Mouse (Mus musculus) liver, embryonic 11.5 days (tissue): ENCODE measurements around the gene Polh. TPM values are rescaled to one million over a fixed set of nuclear protein-coding genes. Genes with fewer than 3 reads are reported as not detected.
A peak's percentile ranks its signal among the peaks of the same experiment; 100 is the strongest.

Source experiments
- ATAC-seq: fragments of 200-750 bp; cut with Nextera tagmentation; replicated peaks from 2 replicates; pipeline ENCODE4 v1.8.0; 2017; ENCODE audit warnings: moderate number of reproducible peaks, mild to moderate bottlenecking, moderate TSS enrichment, moderate library complexity; ENCODE audit not compliant: low FRiP score
- DNase-seq: peaks from one replicate; pipeline ENCODE4 v3.0.0-alpha.2; 2017; ENCODE audit warnings: low spot score
- H3K27ac ChIP-seq: fragments of 300-500 bp; sonication (generic); 2 replicates; pipeline ENCODE4 v1.5.1; 2014; ENCODE audit warnings: mild to moderate bottlenecking, low read depth, low read length, control low read depth
- H3K27me3 ChIP-seq: fragments of 300-500 bp; sonication (generic); replicated peaks from 2 replicates; pipeline ENCODE4 v1.6.1; 2014; ENCODE audit warnings: low read length, mixed read lengths; ENCODE audit not compliant: control insufficient read depth, insufficient read depth
- H3K36me3 ChIP-seq: fragments of 300-500 bp; sonication (generic); 2 replicates; pipeline ENCODE4 v1.6.1; 2014; ENCODE audit warnings: mild to moderate bottlenecking, low read length, moderate library complexity, mixed read lengths; ENCODE audit not compliant: control insufficient read depth, insufficient read depth
- H3K4me1 ChIP-seq: fragments of 300-500 bp; sonication (generic); replicated peaks from 2 replicates; pipeline ENCODE4 v1.6.1; 2014; ENCODE audit warnings: low read length, mixed read lengths; ENCODE audit not compliant: control insufficient read depth, insufficient read depth
- H3K4me2 ChIP-seq: fragments of 300-500 bp; sonication (generic); 2 replicates; pipeline ENCODE4 v1.6.1; 2014; ENCODE audit warnings: mild to moderate bottlenecking, control low read depth, moderate library complexity
- H3K4me3 ChIP-seq: fragments of 300-500 bp; sonication (generic); 2 replicates; pipeline ENCODE4 v1.5.1; 2014; ENCODE audit warnings: low read depth, low read length, control low read depth
- H3K9ac ChIP-seq: fragments of 300-500 bp; sonication (generic); 2 replicates; pipeline ENCODE4 v1.6.1; 2014; ENCODE audit warnings: low read depth, low read length, control low read depth
- H3K9me3 ChIP-seq: fragments of 300-500 bp; sonication (generic); 2 replicates; pipeline ENCODE4 v1.6.1; 2016; ENCODE audit warnings: low read length, inconsistent platforms, mixed read lengths; ENCODE audit not compliant: control insufficient read depth
- WGBS: fragments of 180-500 bp; shearing (Covaris S2); extraction: QIAGEN DNeasy Blood & Tissue Kit; methylation state at CpG from one replicate; pipeline ENCODE4 v1.1.7; 2014; 5-methylcytosine and 5-hydroxymethylcytosine counted together
- polyA plus RNA-seq: library from polyadenylated mRNA; unstranded; fragments of >200 nt; fragmentation: Nextera tagmentation; extraction: Ambion mirVana; gene quantifications from 2 replicates; pipeline ENCODE4 v1.2.1, GENCODE M21; 2014

Gene Polh
- polyA plus RNA-seq, 1 experiment from 2014 or later: 20.9 TPM

DNA sequence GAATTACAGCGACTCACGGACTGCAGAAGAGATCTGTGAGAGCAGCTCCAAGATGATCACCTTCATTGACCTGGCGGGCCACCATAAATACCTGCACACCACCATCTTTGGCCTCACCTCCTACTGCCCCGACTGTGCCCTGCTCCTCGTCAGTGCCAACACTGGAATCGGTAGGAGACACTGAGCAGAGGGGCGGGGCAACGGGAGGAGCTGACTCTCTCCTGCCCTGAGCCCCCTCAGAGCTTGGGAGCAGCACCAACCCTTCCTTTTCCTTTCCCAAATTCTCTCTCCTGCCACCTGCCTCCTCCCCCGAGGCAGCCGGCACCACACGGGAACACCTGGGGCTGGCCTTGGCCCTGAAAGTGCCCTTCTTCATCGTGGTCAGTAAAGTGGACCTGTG, 37.0 kb downstream of the Polh start:
- H3K4me1 ChIP-seq: peaks cover 18% of the 10 kb centered on the region
- H3K27ac ChIP-seq: no peak overlapping the region
- H3K4me2 ChIP-seq: no peak overlapping the region
- 90% methylated on average over 12 of the region's 12 CpGs for WGBS
- peaks cover 46% of the 10 kb centered on the region for H3K36me3 ChIP-seq
- ATAC-seq: no peak
- no peaks in the 10 kb centered on the region for H3K27me3 ChIP-seq
- H3K9me3 ChIP-seq: no peaks in the 10 kb centered on the region
- H3K9ac ChIP-seq: no peak overlapping the region
- no peak overlapping the region for H3K4me3 ChIP-seq
- no peak for DNase-seq

DNA sequence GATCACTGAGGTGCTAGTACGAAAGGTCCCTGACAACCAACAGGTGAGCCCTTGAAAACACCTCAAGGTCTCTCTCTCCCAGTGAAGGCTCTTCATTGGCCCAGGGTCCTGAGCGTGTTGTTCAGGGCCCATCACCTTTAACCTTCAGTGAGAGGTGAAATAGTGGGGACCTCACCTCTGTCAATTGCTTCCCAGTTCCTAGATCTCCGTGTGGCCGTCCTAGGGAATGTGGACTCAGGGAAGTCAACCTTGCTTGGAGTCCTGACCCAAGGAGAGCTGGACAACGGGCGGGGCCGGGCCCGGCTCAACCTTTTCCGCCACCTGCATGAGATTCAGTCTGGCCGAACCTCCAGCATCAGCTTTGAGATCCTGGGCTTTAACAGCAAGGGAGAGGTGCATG, 37.7 kb downstream of the Polh start:
- Histone ChIP-seq H3K27me3 (no peaks in the 10 kb centered on the region), H3K4me3 (no peak overlapping the region), H3K9ac (no peak overlapping the region), H3K36me3 (peaks cover 46% of the 10 kb centered on the region), H3K4me2 (no peak overlapping the region), H3K27ac (no peak overlapping the region), H3K4me1 (peaks cover 18% of the 10 kb centered on the region), H3K9me3 (no peaks in the 10 kb centered on the region)
- DNase-seq (no peak), ATAC-seq (no peak)
- 92% methylated on average over 10 of the region's 10 CpGs for WGBS

DNA sequence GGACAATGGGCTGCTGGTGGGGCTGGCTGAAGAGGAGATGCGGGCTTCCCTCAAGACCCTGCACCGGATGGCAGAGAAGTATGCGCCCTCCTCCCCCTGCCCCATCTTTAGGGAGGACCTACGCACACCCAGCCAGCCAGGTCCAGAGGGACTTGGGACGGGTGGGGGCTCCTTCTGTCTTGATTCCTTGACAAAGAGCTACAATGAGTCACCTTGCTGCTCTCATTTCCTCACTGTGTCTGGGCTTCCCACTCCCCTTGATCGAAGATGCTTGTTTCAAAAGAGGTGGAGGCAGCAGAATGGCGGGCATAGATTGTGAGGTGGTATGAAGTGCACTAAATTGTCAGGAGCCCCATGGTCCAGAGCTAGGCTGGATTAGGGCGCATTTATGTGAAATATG, 38.1 kb downstream of the Polh start:
- ATAC-seq: no peak
- peaks cover 46% of the 10 kb centered on the region for H3K36me3 ChIP-seq
- peaks cover 18% of the 10 kb centered on the region for H3K4me1 ChIP-seq

DNA sequence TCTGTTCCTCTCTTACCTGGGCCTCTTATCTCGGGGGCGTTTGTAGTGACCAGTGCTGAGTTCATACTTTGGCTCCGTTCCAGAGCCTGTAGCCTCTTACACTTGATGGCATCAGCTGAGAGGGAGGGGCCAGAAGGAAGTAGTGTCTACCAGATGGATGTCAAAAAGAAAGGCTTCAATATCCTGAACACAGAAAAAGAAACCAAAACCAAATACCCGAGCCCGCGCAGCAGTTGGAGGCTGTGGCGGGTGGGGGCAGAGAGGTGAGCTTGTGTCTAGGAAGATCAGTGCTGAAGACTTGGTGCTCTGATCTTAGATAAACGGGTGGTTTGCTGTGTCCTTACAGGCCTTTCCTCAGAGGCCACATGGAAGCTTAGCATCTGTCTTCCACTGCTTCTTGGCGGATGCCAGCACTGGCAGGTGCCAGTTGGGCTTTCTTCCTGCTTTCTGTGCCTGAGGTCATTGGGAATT, 39.5 kb downstream of the Polh start:
- H3K9ac ChIP-seq: peak overlapping the region; percentile 13; the same call in 1 of the 2 replicates
- peaks cover 23% of the 10 kb centered on the region for H3K4me1 ChIP-seq
- peak overlapping the region; percentile 67 for H3K27ac ChIP-seq
- ATAC-seq (no peak), DNase-seq (peak; percentile 30)
- H3K27me3 ChIP-seq: no peaks in the 10 kb centered on the region
- H3K9me3 ChIP-seq: no peaks in the 10 kb centered on the region
- 58% methylated on average over 9 of the region's 9 CpGs for WGBS
- peak overlapping the region; percentile 88 for H3K4me2 ChIP-seq
- peaks cover 35% of the 10 kb centered on the region for H3K36me3 ChIP-seq
- H3K4me3 ChIP-seq: peak overlapping the region; percentile 26

More for the DNA sequence above, 38.1 kb downstream of the Polh start:
- no peak overlapping the region for H3K4me2 ChIP-seq
- no peak overlapping the region for H3K4me3 ChIP-seq
- no peaks in the 10 kb centered on the region for H3K9me3 ChIP-seq
- H3K9ac ChIP-seq: no peak overlapping the region
- H3K27ac ChIP-seq: no peak overlapping the region
- 91% methylated on average over 8 of the region's 8 CpGs for WGBS
- no peaks in the 10 kb centered on the region for H3K27me3 ChIP-seq
- DNase-seq: no peak

DNA sequence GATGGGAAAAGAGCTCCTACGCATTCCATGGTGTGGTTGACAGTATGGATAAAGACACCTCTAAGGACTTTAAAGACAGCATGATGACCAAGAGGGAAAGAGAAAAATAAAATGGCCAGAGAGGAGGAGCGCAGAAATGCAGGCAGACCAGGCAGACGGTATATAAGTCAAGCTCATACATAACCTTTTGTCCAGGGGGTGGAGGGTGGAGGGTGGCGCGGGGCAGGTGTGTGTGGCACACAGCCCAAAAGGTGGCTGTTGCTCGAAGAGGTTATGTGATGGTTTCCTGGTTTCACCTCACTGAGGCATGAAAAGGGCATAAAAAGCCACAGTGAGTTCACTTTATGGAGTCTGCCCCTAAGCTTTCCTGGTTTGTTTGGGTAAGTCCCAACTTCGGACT, 39.9 kb downstream of the Polh start:
- ATAC-seq (no peak), DNase-seq (no peak)
- Histone ChIP-seq H3K4me2 (peak overlapping the region; percentile 88), H3K36me3 (peaks cover 32% of the 10 kb centered on the region), H3K4me1 (peaks cover 23% of the 10 kb centered on the region), H3K4me3 (peak overlapping the region; percentile 26), H3K9ac (peak overlapping the region; percentile 13; the same call in 1 of the 2 replicates), H3K27ac (no peak overlapping the region), H3K27me3 (no peaks in the 10 kb centered on the region), H3K9me3 (no peaks in the 10 kb centered on the region)
- WGBS: 87% methylated on average over 7 of the region's 7 CpGs

DNA sequence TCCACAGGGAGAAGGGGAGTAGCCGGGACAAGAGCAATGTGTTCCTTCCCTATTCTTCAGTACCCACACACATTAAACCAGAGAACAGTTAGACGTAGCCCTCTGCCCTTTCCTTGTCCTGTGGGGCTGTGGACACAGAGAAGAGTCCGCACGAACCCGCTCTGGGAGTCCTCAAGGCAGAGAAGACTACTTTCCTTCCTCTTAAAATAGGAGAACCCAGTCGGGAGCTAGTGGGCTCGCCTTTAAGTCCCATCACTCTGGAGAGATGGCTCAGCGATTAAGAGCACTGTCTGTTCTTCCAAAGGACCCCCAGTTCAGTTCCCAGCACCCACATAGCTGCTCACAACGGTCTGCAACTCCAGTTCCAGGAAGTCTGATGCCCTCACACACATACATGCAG, 40.7 kb downstream of the Polh start:
- ATAC-seq: no peak
- Histone ChIP-seq H3K9ac (peak overlapping the region; percentile 84), H3K27me3 (no peaks in the 10 kb centered on the region), H3K4me2 (peak overlapping the region; percentile 88), H3K36me3 (peaks cover 26% of the 10 kb centered on the region), H3K4me1 (peaks cover 30% of the 10 kb centered on the region), H3K27ac (peak overlapping the region; percentile 83), H3K9me3 (no peaks in the 10 kb centered on the region), H3K4me3 (peak overlapping the region; percentile 86)
- WGBS: 42% methylated on average over 9 of the region's 9 CpGs
- DNase-seq: no peak

DNA sequence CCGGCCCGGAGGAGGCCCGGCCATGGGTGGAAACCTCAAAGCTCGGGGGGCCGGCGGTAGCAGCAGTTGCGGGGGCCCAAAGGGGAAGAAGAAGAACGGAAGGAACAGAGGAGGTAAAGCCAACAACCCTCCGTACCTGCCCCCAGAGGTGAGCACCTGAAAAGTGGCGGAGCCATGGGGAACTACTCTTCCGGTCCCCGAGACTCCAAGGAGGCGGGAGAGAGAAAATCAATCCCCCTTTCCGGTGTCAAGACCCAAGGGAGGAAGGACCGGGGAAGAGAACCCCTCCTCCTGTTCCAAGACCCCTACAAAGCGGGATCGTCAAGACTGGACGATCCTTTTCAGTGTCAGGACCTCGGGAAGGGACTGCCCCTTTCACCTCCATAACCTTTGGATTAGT, 41.3 kb downstream of the Polh start:
- Histone ChIP-seq H3K4me3 (peak overlapping the region; percentile 86), H3K27me3 (no peaks in the 10 kb centered on the region), H3K9me3 (no peaks in the 10 kb centered on the region), H3K4me2 (peak overlapping the region; percentile 88), H3K9ac (peak overlapping the region; percentile 84), H3K4me1 (peaks cover 34% of the 10 kb centered on the region), H3K36me3 (peaks cover 22% of the 10 kb centered on the region; the same call in 1 of the 2 replicates), H3K27ac (peak overlapping the region; percentile 83)
- ATAC-seq (no peak), DNase-seq (no peak)
- 0% methylated on average over 19 of the region's 19 CpGs for WGBS

DNA sequence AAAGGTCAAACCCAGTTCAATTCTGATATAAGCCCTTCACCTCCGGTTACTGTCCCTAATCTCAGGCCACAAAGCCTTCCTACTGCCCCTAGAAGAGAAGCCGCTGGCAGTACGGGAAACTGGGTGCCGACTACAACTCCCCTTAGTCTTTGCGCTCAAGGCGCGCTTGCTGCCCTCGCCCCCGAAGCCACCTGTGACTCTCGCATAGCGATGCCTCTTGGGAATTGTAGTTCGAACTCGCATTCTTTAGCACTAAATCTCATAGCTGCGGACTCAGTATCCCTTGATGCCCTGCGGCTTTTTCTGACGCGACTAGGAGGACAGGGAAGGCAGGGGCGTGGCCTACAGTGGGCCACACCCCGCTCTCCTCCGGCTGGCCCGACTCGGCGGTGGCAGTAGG, 41.8 kb downstream of the Polh start, which contains the start of gene Gtpbp2:
TSS of gene Gtpbp2 (plus strand) at position 347 of the 400 bp plus-strand sequence.
- peak within 1 kb of the TSS; percentile 84 for H3K9ac ChIP-seq
- WGBS: under 1% methylated on average over 23 of the region's 23 CpGs
- DNase-seq (peak; percentile 90), ATAC-seq (peak; percentile 86)
- no peaks in the 10 kb centered on the region for H3K9me3 ChIP-seq
- H3K4me2 ChIP-seq: peak within 1 kb of the TSS; percentile 88
- H3K4me3 ChIP-seq: peak within 1 kb of the TSS; percentile 86
- H3K27ac ChIP-seq: peak within 1 kb of the TSS; percentile 96
- peaks cover 36% of the 10 kb centered on the region for H3K4me1 ChIP-seq
- H3K36me3 ChIP-seq: peaks cover 17% of the 10 kb centered on the region; the same call in 1 of the 2 replicates
- H3K27me3 ChIP-seq: no peaks in the 10 kb centered on the region

DNA sequence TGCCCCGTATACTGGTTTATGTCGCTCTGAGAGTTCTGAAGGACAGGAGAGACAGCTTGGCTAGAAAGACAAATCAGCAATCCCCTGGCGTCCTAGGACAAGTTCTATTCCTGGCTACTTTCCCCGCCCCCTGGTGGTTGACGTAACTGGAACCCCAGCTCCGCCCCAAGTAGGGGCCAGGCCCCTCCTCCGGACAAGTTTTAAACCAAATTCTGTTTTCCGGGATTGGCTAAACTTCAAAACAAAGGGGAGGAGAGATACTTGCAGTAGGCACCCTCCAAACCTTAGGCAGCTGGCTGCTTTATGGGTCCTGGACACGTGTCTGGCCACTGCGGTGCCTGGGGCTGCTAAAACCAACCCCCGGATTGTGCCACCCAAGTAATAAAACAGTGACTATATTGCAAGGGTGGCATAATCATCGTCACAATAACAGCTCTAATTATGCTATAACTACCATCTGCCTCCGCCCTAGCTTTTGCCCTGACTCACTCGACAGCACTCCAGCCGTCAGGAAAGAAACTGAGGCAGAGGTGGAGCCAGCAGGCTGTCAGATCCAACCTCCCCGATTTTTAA, 42.3 kb downstream of the Polh start:
- peak overlapping the region; percentile 79 for H3K9ac ChIP-seq
- H3K36me3 ChIP-seq: peaks cover 13% of the 10 kb centered on the region; the same call in 1 of the 2 replicates
- H3K9me3 ChIP-seq: no peaks in the 10 kb centered on the region
- ATAC-seq (peak; percentile 69), DNase-seq (peak; percentile 89)
- peak overlapping the region; percentile 96 for H3K27ac ChIP-seq
- peaks cover 36% of the 10 kb centered on the region for H3K4me1 ChIP-seq
- under 1% methylated on average over 16 of the region's 16 CpGs for WGBS
- H3K4me3 ChIP-seq: peak overlapping the region; percentile 86
- H3K27me3 ChIP-seq: no peaks in the 10 kb centered on the region
- peak overlapping the region; percentile 88 for H3K4me2 ChIP-seq
